Mouse (Mus musculus) mesoderm, embryonic 11.5 days (tissue): ENCODE data around the gene Ogfrl1.
"Not testable (repeated sequence)": the region's sequence is repeated elsewhere in the genome, so short reads cannot be mapped to it uniquely, and the experiment has no call there.

Source experiments
- DNase-seq: peaks from one replicate; pipeline ENCODE4 v3.0.0-alpha.2; 2012; ENCODE audit warnings: low read depth, low spot score

Gene Ogfrl1

DNA sequence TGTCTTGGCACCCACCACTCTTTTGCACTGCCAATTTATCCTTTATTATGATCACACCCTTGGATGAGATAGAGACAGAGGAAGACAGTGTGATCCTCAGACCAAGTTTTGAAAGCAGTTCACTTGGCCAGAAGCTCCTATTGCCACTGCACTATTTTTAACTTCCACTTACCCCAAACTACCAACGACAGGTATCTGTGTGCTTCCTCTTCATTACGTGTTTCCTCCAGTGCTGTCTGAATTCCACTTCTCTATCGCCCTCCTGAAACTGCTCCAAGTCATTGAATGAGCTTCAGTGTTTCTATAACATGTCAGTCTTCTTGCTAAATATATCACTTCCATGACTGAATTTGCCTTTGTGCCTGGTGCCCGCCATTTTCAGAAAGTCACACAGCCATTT, at the start of gene Ogfrl1:
TSS of gene Ogfrl1 (minus strand) at position 150 of the 400 bp plus-strand sequence.
- no peak for DNase-seq

DNA sequence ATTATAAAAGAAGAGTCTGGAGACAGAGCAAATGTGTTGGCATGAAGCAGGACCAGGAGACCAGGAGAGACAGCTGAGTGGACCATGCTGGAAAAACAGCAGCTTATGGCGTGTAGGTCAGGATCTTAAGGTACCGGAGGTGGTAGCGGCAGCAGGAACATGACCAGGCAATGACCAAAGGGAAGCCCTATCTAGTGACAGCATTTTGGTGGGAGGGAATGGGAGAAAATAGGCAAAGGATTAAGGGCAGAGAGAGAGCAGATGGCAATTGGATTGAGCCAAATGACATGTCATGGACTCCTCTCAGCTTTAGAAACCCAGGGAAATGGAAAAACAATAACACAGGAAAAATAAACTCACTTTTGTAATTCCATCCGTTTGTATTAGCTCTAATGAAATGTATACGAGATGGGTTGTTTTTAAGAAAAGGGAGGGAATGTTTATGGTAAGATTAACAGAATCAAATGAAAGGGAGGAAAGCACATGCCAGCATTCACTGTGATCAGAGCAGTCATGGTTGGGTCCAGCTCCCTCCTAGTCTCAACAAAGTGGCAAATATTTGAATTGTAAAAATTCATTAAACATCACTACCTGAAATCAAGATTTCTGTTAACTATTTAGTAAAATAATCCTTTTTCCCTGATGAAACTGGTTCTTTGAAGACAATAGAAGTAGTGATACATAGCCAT, 48.3 kb upstream of the Ogfrl1 start:
- no peak for DNase-seq

DNA sequence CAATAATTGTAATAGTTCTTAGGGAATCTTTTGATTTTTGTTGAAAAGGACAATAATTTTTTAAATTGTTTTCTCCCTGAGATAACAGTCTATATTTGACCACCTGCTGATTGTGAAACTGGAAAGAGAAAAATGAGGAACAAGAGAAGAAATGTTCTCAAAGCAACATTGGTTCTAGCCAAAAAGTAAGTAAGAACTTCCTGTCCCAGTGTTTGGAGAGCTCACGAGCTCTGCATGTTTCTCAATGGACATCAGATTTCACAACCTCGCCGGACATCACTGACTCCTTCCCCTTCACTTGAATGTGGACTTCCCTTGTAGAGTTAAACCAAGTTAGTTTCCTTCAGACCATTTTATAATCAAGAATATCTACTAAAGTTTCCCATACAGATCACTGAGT, 36.0 kb upstream of the Ogfrl1 start:
- no peak for DNase-seq

DNA sequence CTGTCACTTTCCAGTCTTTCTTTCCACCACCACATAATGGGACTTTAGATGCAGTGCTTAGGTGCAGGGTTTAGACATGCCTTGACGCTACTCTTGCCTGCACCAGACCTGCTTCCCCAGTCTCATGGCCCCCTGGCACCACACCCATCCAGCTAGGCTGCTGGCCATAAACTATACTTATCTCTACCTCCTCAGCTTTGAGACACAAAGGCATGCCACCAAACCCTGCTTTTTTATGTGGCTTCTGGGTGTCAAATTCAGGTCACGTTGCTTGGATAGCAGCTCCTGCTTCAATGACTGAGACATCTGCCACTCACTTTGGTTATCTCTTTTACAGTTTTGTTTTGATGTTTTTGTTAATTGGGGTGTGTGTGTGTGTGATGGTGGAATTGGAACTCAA, 28.9 kb upstream of the Ogfrl1 start:
- DNase-seq = no peak

DNA sequence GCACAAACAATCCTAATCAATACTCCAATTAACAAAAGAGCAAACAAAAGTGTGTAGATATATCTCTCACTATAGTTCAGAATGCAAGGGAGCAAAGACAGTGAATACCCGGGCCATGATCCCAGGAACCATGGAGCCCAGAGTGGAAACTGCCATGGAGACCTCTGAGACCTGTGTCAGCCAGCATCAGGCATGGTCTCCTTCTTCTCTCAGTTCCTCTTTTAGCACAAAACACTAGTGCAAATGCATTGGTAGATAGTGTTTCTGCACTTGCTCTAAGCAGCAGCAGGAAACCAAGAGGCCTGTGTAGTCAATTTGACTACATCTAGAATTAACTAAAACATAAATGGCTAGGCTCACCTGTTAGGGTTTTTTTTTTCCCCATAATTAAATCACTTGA, 21.4 kb upstream of the Ogfrl1 start:
- no peak for DNase-seq

DNA sequence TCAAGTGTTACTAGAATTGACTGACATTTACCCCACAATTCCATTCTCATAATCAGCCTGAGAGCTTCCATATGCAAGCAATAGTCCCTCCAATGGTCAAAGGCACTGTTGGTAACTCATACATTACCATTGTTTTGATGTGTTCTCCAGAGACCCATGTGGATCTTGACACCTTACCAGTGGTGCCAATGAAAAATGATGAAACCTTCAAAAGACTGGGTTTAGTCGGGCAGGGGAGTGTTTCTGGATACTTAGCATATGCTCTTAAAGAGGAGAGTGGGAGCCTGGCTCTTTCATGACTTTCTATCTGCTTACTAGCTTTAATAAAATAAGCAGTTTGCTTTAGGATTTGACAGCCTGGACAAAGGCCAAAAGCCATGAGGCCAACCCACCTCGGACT, 20.5 kb upstream of the Ogfrl1 start:
- DNase-seq = no peak

DNA sequence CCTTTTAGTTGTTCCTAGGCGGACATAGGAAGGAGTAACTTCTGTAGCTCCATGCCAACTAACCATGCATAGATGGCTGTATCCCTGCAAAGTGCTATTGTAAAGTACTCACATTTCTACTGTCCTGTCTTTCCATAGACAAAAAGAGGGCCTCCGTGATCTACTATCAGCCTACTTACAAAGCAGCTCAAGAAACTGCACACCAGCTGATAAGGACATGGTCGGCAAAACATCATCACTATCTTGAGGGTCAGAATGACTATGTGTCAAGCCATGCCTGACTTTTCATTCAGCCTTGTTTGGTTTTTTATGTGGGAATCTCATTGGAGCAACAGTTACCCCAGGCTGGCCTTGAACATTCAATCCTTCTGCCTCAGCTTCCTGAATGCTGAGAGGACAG, 20.0 kb upstream of the Ogfrl1 start:
- no peak for DNase-seq

DNA sequence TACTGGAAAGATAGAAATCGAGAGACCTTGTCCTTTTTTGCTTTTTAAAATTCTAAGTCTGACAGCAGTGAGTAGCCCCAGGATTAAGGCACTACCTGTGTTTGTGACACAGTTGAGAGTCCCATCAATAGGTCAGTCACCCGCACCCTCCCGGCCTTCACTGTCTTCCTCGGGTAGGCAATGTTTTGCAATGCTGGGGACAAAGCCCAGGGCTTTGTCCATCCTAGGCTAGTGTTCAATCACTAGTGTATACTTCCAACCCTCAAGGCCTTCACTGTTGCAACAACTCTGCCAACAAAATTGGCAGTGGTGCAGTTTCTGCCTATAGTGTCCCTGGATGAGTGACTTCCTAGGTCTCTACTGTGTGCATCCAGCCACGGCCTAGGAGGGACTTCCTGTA, 14.0 kb upstream of the Ogfrl1 start:
- no peak for DNase-seq

DNA sequence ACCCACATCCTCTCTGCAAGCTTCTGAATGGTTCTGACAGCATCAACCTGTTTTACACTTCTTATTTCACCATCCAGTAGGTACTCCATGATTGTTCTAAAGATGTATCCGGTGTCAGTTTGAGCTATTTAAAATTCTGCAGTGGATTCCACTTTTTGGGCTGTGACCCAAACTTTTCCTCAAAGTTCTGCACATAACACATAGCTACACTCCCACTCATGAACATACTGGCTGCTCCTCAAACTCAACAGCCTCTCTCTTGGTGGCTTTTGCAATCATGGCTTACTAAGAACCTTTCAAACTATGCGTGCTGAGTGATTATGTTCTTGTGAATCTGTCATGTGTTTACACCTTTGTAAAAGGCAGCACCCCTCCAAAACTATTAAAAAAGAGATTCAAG, 12.4 kb upstream of the Ogfrl1 start:
- DNase-seq = no peak

DNA sequence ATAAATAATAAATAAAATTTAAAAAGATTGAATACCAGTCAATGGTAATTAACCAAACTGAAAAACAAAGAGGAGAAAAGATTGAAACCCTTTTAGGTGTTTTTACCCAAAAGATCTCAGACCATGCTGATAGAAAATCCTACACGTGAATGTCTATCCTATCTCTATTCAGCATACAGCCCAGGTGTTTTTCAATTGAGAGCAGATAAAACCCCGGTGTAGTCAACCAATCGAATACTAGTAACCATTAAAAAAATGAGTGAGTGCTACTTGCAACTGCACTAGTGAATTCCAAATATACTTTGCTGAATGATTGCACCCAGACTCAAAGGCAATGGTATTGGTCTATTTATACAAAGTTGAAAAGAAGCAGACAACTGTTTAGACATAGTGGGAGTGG, 4.8 kb upstream of the Ogfrl1 start:
- DNase-seq = no peak

DNA sequence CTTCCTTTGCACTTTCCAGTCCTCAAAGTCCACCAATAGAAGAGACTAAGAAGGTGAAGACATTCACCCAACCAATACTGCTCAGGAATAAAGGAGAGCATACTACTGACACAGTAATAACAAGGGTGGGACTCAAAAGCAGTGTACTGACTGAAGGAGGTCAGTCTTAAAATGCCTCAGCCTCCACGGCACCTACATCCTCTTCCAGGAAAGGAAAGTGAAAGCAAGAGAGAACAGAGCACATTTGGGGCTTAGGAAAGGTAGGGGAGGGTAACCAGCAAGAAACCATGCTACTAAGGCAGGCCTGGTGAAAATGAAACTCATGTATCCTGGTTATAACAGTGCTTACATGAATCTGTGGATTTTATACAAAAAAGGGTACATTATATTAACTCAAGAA, 2.0 kb upstream of the Ogfrl1 start:
- no peak for DNase-seq

DNA sequence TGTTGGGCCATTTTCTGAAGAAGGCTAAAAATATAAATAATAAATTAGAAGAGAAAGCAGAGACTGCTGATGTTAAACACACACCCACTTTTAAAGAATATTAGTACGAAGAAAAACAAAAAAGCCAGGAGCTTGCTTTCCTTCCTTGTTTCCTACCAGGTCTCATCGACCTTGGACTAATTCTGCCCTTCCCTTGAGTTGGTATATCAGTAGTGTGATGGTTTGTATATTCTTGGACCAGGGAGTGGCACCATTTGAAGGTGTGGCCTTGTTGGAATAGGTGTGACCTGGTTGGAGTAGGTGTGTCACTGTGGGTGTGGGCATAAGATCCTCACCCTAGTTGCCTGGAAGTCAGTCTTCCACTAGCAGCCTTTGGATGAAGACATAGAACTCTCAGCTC, 3.2 kb downstream of the Ogfrl1 start:
- not testable (repeated sequence) for DNase-seq

DNA sequence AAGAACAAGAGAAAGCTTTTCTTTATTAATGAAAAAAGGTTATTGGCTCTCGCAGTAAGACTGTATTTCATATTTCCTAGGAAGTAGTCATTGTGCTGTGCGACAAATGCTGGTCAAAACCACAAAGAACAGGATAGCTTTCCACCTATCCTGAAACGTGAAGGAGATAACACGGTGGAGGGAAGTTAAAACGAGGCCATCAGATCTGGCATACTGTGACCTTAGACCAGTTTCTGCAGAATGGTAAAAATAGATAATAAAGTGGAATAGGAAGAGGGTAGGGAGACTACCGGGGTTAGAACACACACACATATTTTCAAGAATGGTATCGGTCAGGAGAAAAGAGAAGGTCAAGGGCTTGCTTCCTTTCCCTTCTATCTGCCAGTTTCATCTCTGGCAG, 5.8 kb downstream of the Ogfrl1 start:
- no peak for DNase-seq

DNA sequence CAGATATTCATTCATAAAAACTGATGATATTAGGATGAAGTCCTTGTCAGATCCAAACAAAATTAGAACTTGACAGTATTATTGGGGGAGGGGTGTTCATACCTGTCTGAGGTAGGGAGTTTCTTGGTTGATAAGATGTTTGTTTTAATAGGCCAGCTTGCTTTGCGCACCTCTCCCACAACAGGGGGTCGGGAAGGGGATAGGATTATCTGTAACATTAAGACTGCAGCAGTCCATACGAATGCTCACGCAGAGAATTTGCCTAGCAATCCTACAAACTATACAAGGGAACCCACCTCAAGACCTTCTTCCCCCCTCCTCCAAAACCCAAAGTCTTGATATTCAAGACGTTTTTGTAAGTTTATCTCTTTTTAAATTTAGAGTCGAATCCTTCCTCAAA, 13.2 kb downstream of the Ogfrl1 start:
- no peak for DNase-seq

DNA sequence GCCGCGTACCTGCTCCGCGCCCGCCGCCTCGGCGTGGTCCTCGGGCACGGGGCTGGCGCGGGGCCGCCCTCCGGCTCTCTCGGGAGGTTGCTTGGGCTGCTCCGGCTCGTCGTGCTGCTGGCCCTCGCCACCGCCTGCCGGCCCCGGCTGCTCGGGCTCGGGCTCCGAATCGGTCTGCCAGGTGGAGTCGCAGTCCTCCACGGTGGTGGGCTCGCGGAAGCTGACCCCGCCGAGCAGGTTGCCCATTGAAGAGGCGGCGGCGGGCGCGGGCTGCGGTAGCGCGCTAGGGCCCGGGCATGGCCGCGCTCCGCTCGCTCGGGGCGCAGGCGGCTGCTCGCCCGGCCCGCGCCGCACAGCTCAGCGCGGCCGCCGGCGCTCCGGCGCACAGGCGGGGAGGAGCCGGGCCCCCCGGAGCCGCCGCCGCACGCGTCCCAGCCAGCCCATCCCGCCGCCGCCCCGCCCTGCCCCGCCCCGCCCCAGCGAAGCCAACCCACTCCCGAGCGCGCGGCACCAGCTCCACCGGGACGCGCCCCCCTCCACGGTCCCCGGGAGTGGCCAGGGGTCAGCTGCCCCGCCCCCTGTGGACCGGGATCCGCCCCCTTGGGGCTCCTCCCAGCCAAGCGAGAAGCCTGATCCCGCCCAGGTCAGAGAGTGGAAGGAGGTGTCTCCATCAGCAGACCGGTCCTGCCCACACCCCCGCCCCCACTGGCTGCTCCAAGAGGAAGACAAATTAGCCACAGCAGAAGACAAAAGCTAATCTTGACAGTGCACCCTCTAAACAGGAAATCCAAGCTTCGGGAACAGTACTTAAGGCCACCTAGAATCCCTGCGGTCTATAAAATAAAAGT, 14.5 kb downstream of the Ogfrl1 start:
- DNase-seq = peak; percentile 94

DNA sequence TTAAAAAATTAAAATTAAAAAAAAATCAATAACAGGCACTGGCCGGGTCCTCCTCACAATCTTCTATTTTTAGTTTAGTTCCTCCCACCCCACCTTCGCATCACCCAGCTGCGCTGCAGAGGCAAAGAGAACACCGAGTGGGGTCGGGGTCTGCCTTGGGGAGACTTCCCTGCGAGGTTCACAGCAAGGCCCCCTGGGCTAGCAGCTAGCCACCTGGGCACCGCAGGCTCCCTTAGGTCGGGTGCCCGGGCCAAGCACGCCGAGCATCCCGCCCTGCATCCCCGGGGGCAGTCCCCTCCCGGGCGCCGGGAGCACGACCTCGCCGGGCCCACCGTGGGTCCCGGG, 15.1 kb downstream of the Ogfrl1 start:
- peak; percentile 18 for DNase-seq

DNA sequence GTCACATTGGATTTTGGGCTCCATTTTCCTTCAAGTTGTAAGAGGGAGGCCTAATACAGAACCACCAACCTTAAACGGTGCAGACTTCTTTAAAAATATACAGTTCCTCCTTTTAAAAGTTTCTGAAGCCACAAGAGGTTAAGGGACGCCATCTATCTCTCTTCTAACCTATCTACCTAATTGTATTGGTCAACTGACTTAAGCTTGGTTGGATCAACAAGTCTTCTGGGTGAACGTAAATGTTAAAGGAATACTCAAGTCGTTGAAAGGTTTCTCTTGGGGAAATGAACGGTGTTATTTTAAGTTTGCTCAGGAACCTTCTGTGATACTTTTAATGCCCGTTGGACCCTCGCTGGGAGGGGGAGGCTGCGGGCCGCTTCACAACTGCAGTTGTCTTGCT, 15.5 kb downstream of the Ogfrl1 start:
- DNase-seq = no peak

DNA sequence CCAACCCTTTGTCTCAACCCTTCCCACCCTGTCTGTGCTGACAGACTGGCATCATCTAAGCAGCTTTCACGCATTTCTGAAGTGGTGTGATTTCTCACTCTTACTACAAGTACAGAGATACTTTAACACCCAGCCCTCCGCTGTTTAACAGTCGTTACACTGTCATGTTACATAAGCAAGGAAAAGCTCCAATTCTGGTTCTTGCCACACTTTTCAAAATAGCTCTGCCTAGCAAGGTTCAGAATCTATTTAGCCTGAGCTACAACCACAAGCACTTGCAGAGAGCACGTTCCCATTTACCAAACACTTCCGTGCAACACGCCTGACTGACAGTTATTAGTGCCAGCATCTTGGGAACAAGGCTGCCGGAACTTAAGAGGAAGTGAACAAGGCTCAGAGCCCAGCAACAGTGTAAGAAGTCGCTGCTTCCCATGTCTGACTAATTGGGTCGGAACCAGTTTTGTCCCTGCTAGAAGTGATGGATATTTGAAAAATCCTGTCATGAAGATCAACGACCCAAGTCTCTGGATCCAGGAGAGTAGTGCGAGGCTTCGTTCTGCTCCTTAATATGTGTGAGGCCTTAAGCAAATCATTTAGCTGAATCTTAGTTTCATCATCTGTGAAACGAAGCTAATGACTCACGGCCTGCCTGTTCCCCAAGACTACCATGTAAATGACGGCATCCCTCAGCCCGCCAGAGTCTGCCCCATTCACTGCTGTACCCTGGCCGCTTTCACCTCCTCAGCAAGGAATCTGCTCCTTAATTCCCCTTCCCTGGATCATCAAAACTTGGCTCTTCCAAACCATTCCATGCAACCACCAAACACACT, 17.4 kb downstream of the Ogfrl1 start:
- DNase-seq = no peak

DNA sequence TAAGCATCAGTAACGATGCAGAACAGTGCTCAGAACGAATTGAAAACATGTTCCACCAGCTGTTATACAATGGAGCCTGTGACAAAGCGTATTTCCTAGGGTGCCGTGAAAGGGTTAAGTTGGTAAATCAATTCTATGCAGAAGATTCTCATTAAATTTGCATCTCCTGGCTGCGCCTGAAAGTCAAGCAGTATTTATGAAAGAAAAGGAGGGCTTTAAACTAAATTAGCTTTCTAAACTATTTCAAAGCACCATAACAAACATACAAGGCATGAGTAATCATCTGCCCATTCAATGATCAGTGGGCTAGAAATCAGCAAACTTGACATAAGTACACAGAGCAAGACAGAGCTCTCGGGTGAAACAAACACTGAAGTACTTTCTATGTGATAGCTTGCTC, 18.3 kb downstream of the Ogfrl1 start:
- no peak for DNase-seq

DNA sequence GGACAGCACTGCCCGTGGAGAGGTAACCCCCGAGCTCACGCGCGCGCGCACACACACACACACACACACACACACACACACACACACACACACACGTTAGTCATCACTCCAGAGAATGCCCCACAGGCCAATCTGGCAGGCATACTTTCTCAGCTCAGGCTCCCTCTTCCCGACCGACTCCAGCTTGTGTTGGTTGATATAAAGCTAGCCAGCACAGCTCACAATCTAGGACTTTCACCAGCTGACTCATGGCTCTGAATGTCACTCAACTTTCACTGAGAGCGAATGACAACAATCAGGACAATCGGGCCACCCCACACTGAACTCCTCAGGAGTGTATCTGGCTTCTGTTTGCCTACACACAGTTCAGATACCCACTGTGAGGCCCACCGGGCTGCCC, 20.0 kb downstream of the Ogfrl1 start:
- no peak for DNase-seq

DNA sequence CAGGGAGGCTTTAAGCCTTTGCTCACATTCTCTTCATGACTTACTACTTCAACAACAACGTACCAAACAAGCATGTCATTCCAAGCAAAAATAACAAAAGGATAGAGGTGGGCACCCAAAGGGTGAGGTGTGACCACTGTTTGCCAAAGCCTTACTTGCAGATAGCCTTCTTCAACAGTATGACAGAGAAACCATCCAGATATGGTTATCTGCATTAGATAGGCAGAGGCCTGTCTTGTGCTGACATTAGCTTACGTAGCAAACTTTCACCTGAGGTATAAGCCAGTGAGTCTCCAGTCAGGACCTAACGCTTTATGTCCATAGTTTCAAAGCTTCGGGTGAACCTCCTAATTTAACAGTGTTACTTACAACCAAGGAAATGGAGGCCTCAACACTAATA, 23.4 kb downstream of the Ogfrl1 start:
- DNase-seq = no peak

DNA sequence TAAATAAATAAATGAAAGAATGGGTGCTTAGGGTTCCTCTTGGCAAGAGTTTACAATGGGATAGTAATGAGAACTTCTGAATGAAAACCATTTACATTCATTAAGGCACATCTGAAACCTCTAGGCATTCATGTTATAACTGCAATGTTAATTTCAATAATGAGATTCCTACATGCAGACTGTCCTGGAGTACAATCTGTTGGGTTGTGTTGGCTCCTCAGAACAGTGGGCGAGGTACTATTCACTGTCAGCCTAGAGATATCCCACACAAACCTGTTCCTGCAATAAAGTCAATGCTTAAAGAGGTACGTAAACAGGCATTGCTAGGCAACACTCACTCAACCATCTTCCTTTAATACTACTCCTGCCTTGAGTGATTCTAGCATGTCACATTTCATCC, 32.0 kb downstream of the Ogfrl1 start:
- no peak for DNase-seq

DNA sequence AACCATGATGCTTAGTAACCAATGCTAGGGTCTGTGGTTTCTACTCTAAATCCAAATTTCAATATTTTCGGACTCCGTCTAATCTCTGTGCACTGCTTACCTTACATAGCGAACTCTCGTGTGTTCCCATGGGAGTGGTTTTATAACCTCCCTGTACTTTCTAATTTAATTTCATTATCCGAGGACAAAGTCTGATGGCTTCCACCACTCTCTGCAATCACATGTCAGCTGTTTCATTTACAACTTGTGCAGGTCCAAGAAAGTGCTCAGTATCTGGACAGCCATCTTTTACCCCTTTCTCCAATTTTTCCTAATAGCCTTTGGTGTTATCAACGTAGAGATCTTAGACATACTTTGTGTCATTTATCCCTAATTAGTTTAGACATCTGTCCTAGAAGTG, 44.7 kb downstream of the Ogfrl1 start:
- no peak for DNase-seq
